Mouse (Mus musculus) MEL (cell line): ENCODE data around the gene Poglut1.

Source experiments
- CHD1 ChIP-seq: IDR thresholded peaks from 2 replicates; pipeline ENCODE4 v1.6.1; 2012; ENCODE audit warnings: low read depth, mild to moderate bottlenecking, inconsistent platforms, low read length, improper control_type of control experiment
- CTCF ChIP-seq, 3 experiments: IDR thresholded peaks in 2 of 3; conservative IDR thresholded peaks in 1 of 3; 2 replicates each; pipeline ENCODE4 v1.5.1; 2011 to 2012; ENCODE audit warnings: low read length in 3 of 3, low read depth in 2 of 3, mild to moderate bottlenecking in 2 of 3, improper control_type of control experiment in 1 of 3, inconsistent platforms in 1 of 3, mixed read lengths in 1 of 3, moderate library complexity in 1 of 3; ENCODE audit not compliant: control insufficient read depth in 1 of 3, insufficient read depth in 1 of 3, poor library complexity in 1 of 3, severe bottlenecking in 1 of 3
- E2F4 ChIP-seq: IDR thresholded peaks from 2 replicates; pipeline ENCODE4 v1.6.1; 2011; ENCODE audit warnings: low read depth, low read length, improper control_type of control experiment, borderline replicate concordance
- EP300 ChIP-seq, 2 experiments: IDR thresholded peaks; 2 replicates each; pipeline ENCODE4 v1.6.1; 2011; ENCODE audit warnings: improper control_type of control experiment in 2 of 2, low read length in 2 of 2, low read depth in 1 of 2, mild to moderate bottlenecking in 1 of 2
- JUND ChIP-seq: IDR thresholded peaks from 2 replicates; pipeline ENCODE4 v1.6.1; 2011; ENCODE audit warnings: low read depth, mild to moderate bottlenecking, improper control_type of control experiment, low read length
- KAT2A ChIP-seq: conservative IDR thresholded peaks from 2 replicates; pipeline ENCODE4 v1.6.1; 2012; ENCODE audit warnings: low read depth, low read length, improper control_type of control experiment, inconsistent platforms
- MXI1 ChIP-seq: IDR thresholded peaks from 2 replicates; pipeline ENCODE4 v1.6.1; 2011; ENCODE audit warnings: mild to moderate bottlenecking, low read depth, low read length, improper control_type of control experiment
- POLR2A ChIP-seq, 2 experiments: IDR thresholded peaks; 2 replicates each; pipeline ENCODE4 v1.6.1; 2011 to 2012; ENCODE audit warnings: low read length in 2 of 2, mild to moderate bottlenecking in 2 of 2, control low read depth in 1 of 2, improper control_type of control experiment in 1 of 2, low read depth in 1 of 2, moderate library complexity in 1 of 2; ENCODE audit not compliant: control insufficient read depth in 1 of 2, insufficient read depth in 1 of 2, poor library complexity in 1 of 2
- SMC3 ChIP-seq: IDR thresholded peaks from 2 replicates; pipeline ENCODE4 v1.6.1; 2011; ENCODE audit warnings: low read depth, low read length, improper control_type of control experiment
- TAL1 ChIP-seq: IDR thresholded peaks from 2 replicates; pipeline ENCODE4 v1.6.1; 2012; ENCODE audit warnings: mild to moderate bottlenecking, inconsistent platforms, low read length, moderate library complexity, mixed read lengths
- ZC3H11A ChIP-seq: IDR thresholded peaks from 2 replicates; pipeline ENCODE4 v1.6.1; 2012; ENCODE audit warnings: low read depth, mild to moderate bottlenecking, inconsistent platforms, low read length, improper control_type of control experiment
- ZNF384 ChIP-seq: IDR thresholded peaks from 2 replicates; pipeline ENCODE4 v1.6.1; 2012; ENCODE audit warnings: low read depth, mild to moderate bottlenecking, inconsistent platforms, low read length, improper control_type of control experiment

- no peak for TF ChIP-seq KAT2A
- TF ChIP-seq CTCF (IDR thresholded peaks at IDR 0.05 in 2 of 3, conservative IDR thresholded peaks at IDR 0.05 in 1 of 3; ENCODE audit: control insufficient read depth in 1 of 3, insufficient read depth in 1 of 3, low read depth in 2 of 3, low read length in 3 of 3, poor library complexity in 1 of 3, severe bottlenecking in 1 of 3): no peak
- no peak for TF ChIP-seq JUND
- no peak for TF ChIP-seq TAL1
- TF ChIP-seq ZC3H11A: no peak
- TF ChIP-seq EP300 (IDR thresholded peaks at IDR 0.05; ENCODE audit: low read depth in 1 of 2, low read length in 2 of 2): no peak
- no peak for TF ChIP-seq E2F4
- TF ChIP-seq POLR2A (IDR thresholded peaks at IDR 0.05; ENCODE audit: control insufficient read depth in 1 of 2, insufficient read depth in 1 of 2, low read depth in 1 of 2, low read length in 2 of 2, poor library complexity in 1 of 2): no peak
- no peak for TF ChIP-seq MXI1
- no peak for TF ChIP-seq ZNF384
- no peak for TF ChIP-seq SMC3
- TF ChIP-seq CHD1: no peak
These were observed 42.1 kb upstream of the Poglut1 start for GRCm38 (mm10) chr16:38592026-38592678.
